Mouse (Mus musculus) stomach, embryonic 14.5 days (tissue): ENCODE measurements around the gene Cptp. TPM values are rescaled to one million over a fixed set of nuclear protein-coding genes. Genes with fewer than 3 reads are reported as not detected.
A peak's percentile ranks its signal among the peaks of the same experiment; 100 is the strongest.

Source experiments
- ATAC-seq: fragments of 200-750 bp; cut with Nextera tagmentation; 2 replicates; pipeline ENCODE4 v1.8.0; 2017; ENCODE audit warnings: low read depth, moderate TSS enrichment; ENCODE audit not compliant: insufficient number of reproducible peaks, insufficient read depth, low FRiP score
- H3K27ac ChIP-seq: fragments of 300-500 bp; sonication (generic); 2 replicates; pipeline ENCODE4 v1.5.1; 2014; ENCODE audit warnings: mild to moderate bottlenecking, low read length, moderate library complexity, mixed read lengths
- H3K27me3 ChIP-seq: fragments of 300-500 bp; sonication (generic); 2 replicates; pipeline ENCODE4 v1.6.1; 2014; ENCODE audit warnings: low read length, control low read depth, mixed read lengths; ENCODE audit not compliant: control insufficient read depth, insufficient read depth
- H3K36me3 ChIP-seq: fragments of 300-500 bp; sonication (generic); 2 replicates; pipeline ENCODE4 v1.6.1; 2014; ENCODE audit warnings: mild to moderate bottlenecking, control low read depth, low read length, moderate library complexity, mixed read lengths; ENCODE audit not compliant: control insufficient read depth, insufficient read depth
- H3K4me1 ChIP-seq: fragments of 300-500 bp; sonication (generic); 2 replicates; pipeline ENCODE4 v1.6.1; 2014; ENCODE audit warnings: low read length, control low read depth, mixed read lengths; ENCODE audit not compliant: control insufficient read depth, insufficient read depth
- H3K4me2 ChIP-seq: fragments of 300-500 bp; sonication (generic); replicated peaks from 2 replicates; pipeline ENCODE4 v1.6.1; 2014; ENCODE audit warnings: low read depth, low read length, control low read depth
- H3K4me3 ChIP-seq: fragments of 300-500 bp; sonication (generic); 2 replicates; pipeline ENCODE4 v1.5.1; 2014; ENCODE audit warnings: low read depth, low read length, control low read depth
- H3K9ac ChIP-seq: fragments of 300-500 bp; sonication (generic); replicated peaks from 2 replicates; pipeline ENCODE4 v1.6.1; 2014; ENCODE audit warnings: low read depth, mild to moderate bottlenecking, control low read depth, low read length, moderate library complexity, mixed read lengths
- H3K9me3 ChIP-seq: fragments of 300-500 bp; sonication (generic); 2 replicates; pipeline ENCODE4 v1.6.1; 2016; ENCODE audit warnings: low read depth, low read length, control low read depth; ENCODE audit not compliant: control insufficient read depth
- WGBS: fragments of 180-500 bp; shearing (Covaris S2); extraction: QIAGEN DNeasy Blood & Tissue Kit; methylation state at CpG from one replicate; pipeline ENCODE4 v1.1.7; 2014; 5-methylcytosine and 5-hydroxymethylcytosine counted together
- polyA plus RNA-seq: library from polyadenylated mRNA; unstranded; fragments of >200 nt; fragmentation: Nextera tagmentation; extraction: Ambion mirVana; gene quantifications from 2 replicates; pipeline ENCODE4 v1.2.1, GENCODE M21; 2014

Gene Cptp
- polyA plus RNA-seq, 1 experiment from 2014 or later = 17.3 TPM

GRCm38 (mm10) chr4:155883587-155883986 is 14.3 kb upstream of the Cptp start:
- Histone ChIP-seq H3K4me3 (no peak overlapping the region), H3K4me2 (no peak overlapping the region), H3K9me3 (no peaks in the 10 kb centered on the region), H3K9ac (no peak overlapping the region), H3K36me3 (peaks cover 37% of the 10 kb centered on the region), H3K27ac (peak overlapping the region; percentile 39; the same call in 1 of the 2 replicates), H3K27me3 (no peaks in the 10 kb centered on the region), H3K4me1 (no peaks in the 10 kb centered on the region)
- 90% methylated on average over 3 of the region's 3 CpGs for WGBS
- ATAC-seq = no peak

DNA sequence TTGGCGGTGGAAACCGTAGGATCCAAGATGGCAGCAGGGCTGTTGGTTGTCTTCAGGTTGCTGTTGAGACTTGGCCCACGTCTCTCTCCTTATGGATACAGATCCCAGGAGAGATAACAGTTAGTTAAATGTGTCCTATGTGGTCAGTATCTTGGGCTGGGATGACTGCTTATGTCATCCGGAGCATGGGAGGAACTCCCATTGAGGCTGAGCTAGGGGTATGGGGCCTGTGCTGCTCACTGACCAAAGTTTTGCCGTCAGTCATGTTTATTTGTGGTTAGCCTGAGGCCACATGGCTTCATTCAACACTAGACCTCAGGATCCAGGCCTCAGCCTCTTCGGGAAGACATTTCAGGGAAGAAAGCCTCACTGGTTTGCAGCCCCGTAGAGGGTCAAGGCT is 2.2 kb upstream of the Cptp start:
- Histone ChIP-seq H3K27me3 (no peaks in the 10 kb centered on the region), H3K27ac (no peak overlapping the region), H3K4me1 (peaks cover 9% of the 10 kb centered on the region), H3K4me2 (no peak overlapping the region), H3K9ac (no peak overlapping the region), H3K4me3 (no peak overlapping the region), H3K9me3 (no peaks in the 10 kb centered on the region), H3K36me3 (peaks cover 35% of the 10 kb centered on the region)
- no peak for ATAC-seq
- 84% methylated on average over 7 of the region's 7 CpGs for WGBS

GRCm38 (mm10) chr4:155868614-155869298 is 484 bp downstream of the Cptp start:
- H3K36me3 ChIP-seq = peaks cover 30% of the 10 kb centered on the region
- H3K4me3 ChIP-seq = peak overlapping the region; percentile 78
- peak overlapping the region; percentile 92 for H3K4me2 ChIP-seq
- peaks cover 9% of the 10 kb centered on the region for H3K4me1 ChIP-seq
- H3K27ac ChIP-seq = no peak overlapping the region
- H3K9ac ChIP-seq = peak overlapping the region; percentile 57
- 7% methylated on average over 22 of the region's 22 CpGs for WGBS
- ATAC-seq = no peak; the same call in 1 of the 2 replicates
- H3K27me3 ChIP-seq = no peaks in the 10 kb centered on the region
- no peaks in the 10 kb centered on the region for H3K9me3 ChIP-seq

DNA sequence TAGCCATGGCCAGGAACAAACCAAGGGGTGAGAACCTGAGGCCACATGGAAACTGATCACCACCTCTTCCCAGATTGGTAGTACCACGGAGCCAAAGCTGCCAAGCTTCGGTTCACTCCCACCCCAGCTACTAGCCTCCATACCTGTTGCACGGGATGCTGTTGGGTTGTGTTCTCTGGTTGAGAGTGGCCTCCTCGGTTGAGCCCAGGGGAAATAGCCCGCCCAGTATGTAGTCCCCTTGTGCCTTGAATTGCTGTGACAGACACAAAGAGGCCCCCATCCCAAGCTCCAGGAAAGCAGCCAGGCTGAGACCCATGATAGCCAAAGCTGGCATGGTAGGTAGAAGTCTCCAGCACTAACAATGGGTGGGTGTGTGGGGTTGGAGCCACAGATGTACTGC is 6.2 kb downstream of the Cptp start, which contains the start of gene Tas1r3:
TSS of gene Tas1r3 (minus strand) at position 362 of the 400 bp plus-strand sequence.
- H3K4me3 ChIP-seq = no peak within 1 kb of the TSS
- peaks cover 19% of the 10 kb centered on the region for H3K36me3 ChIP-seq
- no peak within 1 kb of the TSS for H3K4me2 ChIP-seq
- H3K9ac ChIP-seq = no peak within 1 kb of the TSS
- H3K27ac ChIP-seq = no peak within 1 kb of the TSS
- no peaks in the 10 kb centered on the region for H3K4me1 ChIP-seq
- H3K27me3 ChIP-seq = no peaks in the 10 kb centered on the region
- 74% methylated on average over 5 of the region's 5 CpGs for WGBS
- no peak for ATAC-seq
- no peaks in the 10 kb centered on the region for H3K9me3 ChIP-seq

- no peak overlapping the region for H3K9ac ChIP-seq
- 84% methylated on average over 7 of the region's 7 CpGs for WGBS
- no peaks in the 10 kb centered on the region for H3K27me3 ChIP-seq
- H3K36me3 ChIP-seq = peaks cover 22% of the 10 kb centered on the region
- ATAC-seq = no peak
- no peaks in the 10 kb centered on the region for H3K4me1 ChIP-seq
- no peaks in the 10 kb centered on the region for H3K9me3 ChIP-seq
- H3K27ac ChIP-seq = no peak overlapping the region
- H3K4me2 ChIP-seq = no peak overlapping the region
- no peak overlapping the region for H3K4me3 ChIP-seq
Measured at GRCm38 (mm10) chr4:155861787-155862186, 7.5 kb downstream of the Cptp start.

- peak; percentile 11; the same call in 1 of the 2 replicates for ATAC-seq
- Histone ChIP-seq H3K27me3 (no peaks in the 10 kb centered on the region), H3K36me3 (peaks cover 24% of the 10 kb centered on the region), H3K4me1 (no peaks in the 10 kb centered on the region), H3K9ac (no peak overlapping the region), H3K27ac (no peak overlapping the region), H3K4me2 (no peak overlapping the region), H3K9me3 (no peaks in the 10 kb centered on the region), H3K4me3 (no peak overlapping the region)
- WGBS = 15% methylated on average over 13 of the region's 13 CpGs
Measured at GRCm38 (mm10) chr4:155859318-155859717, 9.9 kb downstream of the Cptp start.

GRCm38 (mm10) chr4:155856881-155857280 is 12.4 kb downstream of the Cptp start:
- Histone ChIP-seq H3K9ac (no peak overlapping the region), H3K4me1 (no peaks in the 10 kb centered on the region), H3K27me3 (no peaks in the 10 kb centered on the region), H3K4me3 (no peak overlapping the region), H3K4me2 (no peak overlapping the region), H3K9me3 (no peaks in the 10 kb centered on the region), H3K36me3 (peaks cover 28% of the 10 kb centered on the region), H3K27ac (no peak overlapping the region)
- ATAC-seq = no peak
- WGBS = 86% methylated on average over 3 of the region's 3 CpGs

- Histone ChIP-seq H3K4me3 (no peak overlapping the region), H3K4me2 (no peak overlapping the region), H3K9me3 (no peaks in the 10 kb centered on the region), H3K27ac (no peak overlapping the region), H3K4me1 (no peaks in the 10 kb centered on the region), H3K27me3 (no peaks in the 10 kb centered on the region), H3K36me3 (peaks cover 28% of the 10 kb centered on the region), H3K9ac (no peak overlapping the region)
- 88% methylated on average over 12 of the region's 12 CpGs for WGBS
- ATAC-seq = no peak
Measured at GRCm38 (mm10) chr4:155856071-155856470, 13.2 kb downstream of the Cptp start.

DNA sequence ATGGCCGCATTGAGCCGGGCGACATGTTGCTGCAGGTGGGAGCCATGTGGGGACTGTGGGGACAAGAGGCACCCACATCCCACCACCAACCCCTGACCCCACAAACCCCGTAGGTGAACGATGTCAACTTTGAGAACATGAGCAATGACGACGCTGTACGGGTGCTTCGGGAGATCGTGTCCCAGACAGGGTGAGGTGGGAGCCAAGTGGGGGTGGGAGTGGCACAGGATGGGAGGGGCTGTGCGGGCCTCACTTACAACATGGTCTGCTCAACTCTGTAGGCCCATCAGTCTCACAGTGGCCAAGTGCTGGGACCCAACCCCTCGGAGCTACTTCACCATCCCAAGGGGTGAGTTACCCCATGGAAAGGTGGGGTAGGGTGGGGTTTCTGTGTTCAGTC is 14.2 kb downstream of the Cptp start:
- Histone ChIP-seq H3K9me3 (no peaks in the 10 kb centered on the region), H3K9ac (no peak overlapping the region), H3K27me3 (no peaks in the 10 kb centered on the region), H3K36me3 (peaks cover 25% of the 10 kb centered on the region), H3K4me2 (no peak overlapping the region), H3K27ac (no peak overlapping the region), H3K4me3 (no peak overlapping the region), H3K4me1 (no peaks in the 10 kb centered on the region)
- ATAC-seq = no peak
- WGBS = 95% methylated on average over 12 of the region's 12 CpGs
